ENCODE assay signal across 18 mouse cellular contexts in the genomic region with DNA sequence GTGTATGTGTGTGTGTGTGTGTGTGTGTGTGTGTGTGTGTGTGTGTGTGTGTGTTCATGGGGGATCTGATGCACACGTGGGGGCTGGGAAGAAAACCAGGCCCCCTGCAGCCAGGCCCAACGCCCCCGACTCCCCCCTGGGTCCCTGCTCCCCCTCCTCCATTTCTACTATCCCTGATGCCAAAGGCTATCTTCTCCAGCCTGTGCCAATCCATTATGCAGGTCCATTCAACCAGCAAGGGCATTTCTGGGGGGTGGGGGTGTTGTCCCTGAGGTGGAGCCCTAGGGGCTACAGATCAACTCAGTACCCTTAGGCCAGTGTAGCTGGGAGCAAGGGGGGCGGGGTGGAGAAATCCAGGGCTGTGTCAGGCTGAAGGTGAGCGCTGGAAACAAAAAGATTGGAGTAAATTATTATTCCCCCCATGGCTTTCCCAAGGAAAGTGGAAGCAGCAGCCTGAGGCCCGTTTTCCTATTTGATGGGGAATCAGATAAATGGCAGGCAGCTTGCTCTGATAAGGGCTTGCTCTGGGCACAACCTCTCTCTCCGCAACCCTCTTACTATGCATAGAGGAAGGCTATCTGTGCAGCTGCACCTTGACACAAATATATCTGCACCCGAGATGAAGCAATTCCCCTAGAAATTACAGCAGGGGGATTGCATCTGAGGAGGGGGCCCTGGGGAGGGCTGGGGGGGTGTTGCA. TPM values are rescaled to one million over a fixed set of nuclear protein-coding genes. Genes with fewer than 3 reads are reported as not detected.
DNase-seq lines count a peak whose midpoint lies in the region; ATAC-seq lines count a peak whose summit lies in the region.
"Had no signal": no experiment of that assay in that cellular context is flagged by ENCODE, and none has a peak within 500 bp of the region (broad histone marks: within the 10 kb centered on the region; RNA-seq: fewer than 3 reads in every experiment).

No protein-coding gene starts in this region.

- ATAC-seq in neural tube, embryonic 11.5 days (ENCODE audit: insufficient read depth, low FRiP score, low TSS enrichment): no peak
- no peak for ATAC-seq in neural tube, embryonic 15.5 days (ENCODE audit: low FRiP score)
- ATAC-seq in hindbrain, embryonic 16.5 days: 0 out of 2 replicates have a peak, but pooled peaks have one; percentile 25
- peak; percentile 57; the same call in 1 of the 2 replicates for ATAC-seq in midbrain, embryonic 16.5 days
- ATAC-seq in cerebellum, adult (ENCODE audit: insufficient number of reproducible peaks, low FRiP score, low TSS enrichment): no peak

- H3K4me3 ChIP-seq in neural tube, embryonic 11.5 days (ENCODE audit: low read depth, low read length): no peak overlapping the region
- no peak overlapping the region for H3K4me3 ChIP-seq in neural tube, embryonic 15.5 days (replicated peaks)
- H3K4me3 ChIP-seq in hindbrain, embryonic 10.5 days: no peak overlapping the region
- H3K4me3 ChIP-seq in hindbrain, embryonic 16.5 days (ENCODE audit: low read length): no peak overlapping the region
- no peak overlapping the region for H3K4me3 ChIP-seq in midbrain, embryonic 16.5 days (ENCODE audit: low read depth, low read length)
- H3K4me3 ChIP-seq: heart, embryonic 15.5 days; lung, embryonic 15.5 days had no signal

- H3K36me3 ChIP-seq in neural tube, embryonic 11.5 days (ENCODE audit: control insufficient read depth, insufficient read depth, low read length): no peaks in the 10 kb centered on the region
- H3K36me3 ChIP-seq in neural tube, embryonic 15.5 days: no peaks in the 10 kb centered on the region
- no peaks in the 10 kb centered on the region for H3K36me3 ChIP-seq in hindbrain, embryonic 10.5 days
- H3K36me3 ChIP-seq in hindbrain, embryonic 16.5 days (ENCODE audit: control insufficient read depth, insufficient read depth, low read length): no peaks in the 10 kb centered on the region
- no peaks in the 10 kb centered on the region for H3K36me3 ChIP-seq in midbrain, embryonic 16.5 days (ENCODE audit: control insufficient read depth, insufficient read depth, low read length)
- H3K36me3 ChIP-seq: heart, embryonic 15.5 days; lung, embryonic 15.5 days had no signal

- no peak overlapping the region for H3K4me2 ChIP-seq in neural tube, embryonic 11.5 days (ENCODE audit: low read depth)
- H3K4me2 ChIP-seq in neural tube, embryonic 15.5 days: no peak overlapping the region
- no peak overlapping the region for H3K4me2 ChIP-seq in hindbrain, embryonic 16.5 days (ENCODE audit: low read length)
- no peak overlapping the region for H3K4me2 ChIP-seq in midbrain, embryonic 16.5 days (ENCODE audit: low read length)
- H3K4me2 ChIP-seq: heart, embryonic 15.5 days; lung, embryonic 15.5 days had no signal

- intact Hi-C loops in heart, postnatal 10 days (cut with DNase I): no loop called here

- H3K9ac ChIP-seq in neural tube, embryonic 11.5 days (ENCODE audit: low read length): no peak overlapping the region
- no peak overlapping the region for H3K9ac ChIP-seq in neural tube, embryonic 15.5 days (replicated peaks)
- no peak overlapping the region for H3K9ac ChIP-seq in hindbrain, embryonic 16.5 days (ENCODE audit: low read depth, low read length)
- no peak overlapping the region for H3K9ac ChIP-seq in midbrain, embryonic 16.5 days (ENCODE audit: low read depth, low read length)
- H3K9ac ChIP-seq: heart, embryonic 15.5 days; liver, embryonic 14.5 days; lung, embryonic 15.5 days had no signal

- no peaks in the 10 kb centered on the region for H3K27me3 ChIP-seq in neural tube, embryonic 11.5 days (ENCODE audit: control insufficient read depth, insufficient read depth, low read length)
- peaks cover 11% of the 10 kb centered on the region; the same call in 1 of the 2 replicates for H3K27me3 ChIP-seq in neural tube, embryonic 15.5 days (replicated peaks)
- H3K27me3 ChIP-seq in hindbrain, embryonic 10.5 days (ENCODE audit: insufficient read depth, poor library complexity, severe bottlenecking): peaks cover 93% of the 10 kb centered on the region
- no peaks in the 10 kb centered on the region for H3K27me3 ChIP-seq in hindbrain, embryonic 16.5 days (replicated peaks; ENCODE audit: control insufficient read depth, insufficient read depth, low read length)
- H3K27me3 ChIP-seq in midbrain, embryonic 16.5 days (ENCODE audit: control insufficient read depth, insufficient read depth, low read depth, low read length): no peaks in the 10 kb centered on the region

- no peaks in the 10 kb centered on the region for H3K9me3 ChIP-seq in neural tube, embryonic 11.5 days (ENCODE audit: control insufficient read depth, low read length)
- no peaks in the 10 kb centered on the region for H3K9me3 ChIP-seq in neural tube, embryonic 15.5 days (replicated peaks)
- no peaks in the 10 kb centered on the region for H3K9me3 ChIP-seq in hindbrain, embryonic 10.5 days
- no peaks in the 10 kb centered on the region for H3K9me3 ChIP-seq in hindbrain, embryonic 16.5 days (ENCODE audit: control insufficient read depth, low read length)
- H3K9me3 ChIP-seq in midbrain, embryonic 16.5 days (replicated peaks; ENCODE audit: control insufficient read depth, low read length, poor library complexity, severe bottlenecking): no peaks in the 10 kb centered on the region
- H3K9me3 ChIP-seq: heart, embryonic 15.5 days; lung, embryonic 15.5 days had no signal

- peaks cover 19% of the 10 kb centered on the region; the same call in 1 of the 2 replicates for H3K4me1 ChIP-seq in neural tube, embryonic 11.5 days (ENCODE audit: control insufficient read depth, insufficient read depth, low read length)
- peaks cover 28% of the 10 kb centered on the region for H3K4me1 ChIP-seq in neural tube, embryonic 15.5 days
- H3K4me1 ChIP-seq in hindbrain, embryonic 10.5 days (replicated peaks): peaks cover 56% of the 10 kb centered on the region
- peaks cover 18% of the 10 kb centered on the region for H3K4me1 ChIP-seq in hindbrain, embryonic 16.5 days (ENCODE audit: control insufficient read depth, insufficient read depth, low read depth, low read length)
- peaks cover 25% of the 10 kb centered on the region for H3K4me1 ChIP-seq in midbrain, embryonic 16.5 days (ENCODE audit: control insufficient read depth, insufficient read depth, low read length)
- H3K4me1 ChIP-seq: heart, embryonic 15.5 days had no signal

- WGBS in neural tube, embryonic 11.5 days: 63% methylated on average over 7 of the region's 8 CpGs
- WGBS in neural tube, embryonic 15.5 days: 41% methylated on average over 7 of the region's 8 CpGs
- WGBS in hindbrain, embryonic 10.5 days: 62% methylated on average over 8 of the region's 8 CpGs
- WGBS in hindbrain, embryonic 16.5 days: 38% methylated on average over 8 of the region's 8 CpGs
- WGBS in midbrain, embryonic 16.5 days: 34% methylated on average over 8 of the region's 8 CpGs

- peak; percentile 41 for DNase-seq in neural tube, embryonic 11.5 days (ENCODE audit: low spot score)
- DNase-seq in hindbrain, embryonic 10.5 days (ENCODE audit: low spot score): no peak
- DNase-seq in cerebellum, postnatal 36 days: no peak
- no peak for DNase-seq in heart, postnatal 10 days
- DNase-seq: adrenal gland, adult 8-10 months; gastrocnemius, postnatal 10 days; heart, adult 11 months; kidney, adult 11 months; lung, postnatal 4 days; thymus, postnatal 4 days had no signal

- peak overlapping the region; percentile 77 for H3K27ac ChIP-seq in neural tube, embryonic 11.5 days (ENCODE audit: low read depth, low read length)
- no peak overlapping the region for H3K27ac ChIP-seq in neural tube, embryonic 15.5 days (replicated peaks)
- H3K27ac ChIP-seq in hindbrain, embryonic 10.5 days: peak overlapping the region; percentile 82
- H3K27ac ChIP-seq in hindbrain, embryonic 16.5 days (ENCODE audit: low read depth, low read length): peak overlapping the region; percentile 1; the same call in 1 of the 2 replicates
- H3K27ac ChIP-seq in midbrain, embryonic 16.5 days (ENCODE audit: low read length): peak overlapping the region; percentile 15
- H3K27ac ChIP-seq: heart, embryonic 15.5 days; liver, embryonic 14.5 days; lung, embryonic 15.5 days had no signal

RNA-seq across cellular contexts. Expression of a gene that starts 43.9 kb away (rescaled TPM):
- 42.4 and 46.3 TPM in 2 replicates for polyA plus RNA-seq in neural tube, embryonic 11.5 days (2014; fragmentation: Nextera tagmentation; extraction: Ambion mirVana)
- polyA plus RNA-seq in neural tube, embryonic 15.5 days (2015; fragmentation: Nextera tagmentation; extraction: Ambion mirVana): 30.0 and 37.6 TPM in 2 replicates
- polyA plus RNA-seq in hindbrain, embryonic 10.5 days (2016; fragmentation: Nextera tagmentation; extraction: Ambion mirVana): 9.8 and 30.5 TPM in 2 replicates
- polyA plus RNA-seq in hindbrain, embryonic 16.5 days (2015; fragmentation: Nextera tagmentation; extraction: Ambion mirVana): 35.9 and 43.0 TPM in 2 replicates
- 25.3 and 30.0 TPM in 2 replicates for polyA plus RNA-seq in midbrain, embryonic 16.5 days (2015; fragmentation: Nextera tagmentation; extraction: Ambion mirVana)
- total RNA-seq in heart, postnatal 10 days (2021): not detected
- total RNA-seq: gastrocnemius, postnatal 10 days; hematopoietic stem cell, adult 5-6 weeks had no signal
- polyA plus RNA-seq: heart, embryonic 15.5 days; liver, embryonic 14.5 days had no signal

RNA-seq across cellular contexts. Expression of a gene that starts 55.9 kb away (rescaled TPM):
- 54.4 and 55.8 TPM in 2 replicates for polyA plus RNA-seq in neural tube, embryonic 11.5 days (2014; fragmentation: Nextera tagmentation; extraction: Ambion mirVana)
- 49.8 and 53.9 TPM in 2 replicates for polyA plus RNA-seq in neural tube, embryonic 15.5 days (2015; fragmentation: Nextera tagmentation; extraction: Ambion mirVana)
- polyA plus RNA-seq in hindbrain, embryonic 10.5 days (2016; fragmentation: Nextera tagmentation; extraction: Ambion mirVana): 46.8 and 52.1 TPM in 2 replicates
- 51.0 and 52.1 TPM in 2 replicates for polyA plus RNA-seq in hindbrain, embryonic 16.5 days (2015; fragmentation: Nextera tagmentation; extraction: Ambion mirVana)
- polyA plus RNA-seq in midbrain, embryonic 16.5 days (2015; fragmentation: Nextera tagmentation; extraction: Ambion mirVana): 49.8 and 53.8 TPM in 2 replicates
- 10 to 100 TPM; 14.9 to 15.0 TPM for total RNA-seq in heart, postnatal 10 days (2021)

Comparison
In these comparisons a context has a peak if more than half of its experiments do, and no peak if none do; other contexts are left out.
1. ATAC-seq: peak in hindbrain, embryonic 16.5 days (single experiment) and midbrain, embryonic 16.5 days (single experiment); none in neural tube, embryonic 11.5 days (single experiment), neural tube, embryonic 15.5 days (single experiment) and cerebellum, adult (single experiment).